Mouse (Mus musculus) cerebellum, adult 2 months (tissue): ENCODE measurements around the gene Keap1.

ENCODE experiments used
- CTCF ChIP-seq: fragments of 200-500 bp; IDR thresholded peaks from 2 replicates; pipeline ENCODE4 v1.5.1; 2011; ENCODE audit warnings: low read depth, mild to moderate bottlenecking, control low read depth, low read length, moderate library complexity, borderline replicate concordance; ENCODE audit not compliant: insufficient read depth
- POLR2A ChIP-seq: fragments of 200-500 bp; IDR thresholded peaks from 2 replicates; pipeline ENCODE4 v1.6.1; 2011; ENCODE audit warnings: low read length, control low read depth, borderline replicate concordance; ENCODE audit not compliant: insufficient read depth

- TF ChIP-seq CTCF (no peak), POLR2A (no peak)
Observed at GRCm38 (mm10) chr9:21273520-21274228, 34.5 kb upstream of the Keap1 start.
